Mouse (Mus musculus): ENCODE results near the gene Klhdc7b. TPM values are rescaled to one million over a fixed set of nuclear protein-coding genes. Genes with fewer than 3 reads are reported as not detected.

Gene Klhdc7b
- polyA plus RNA-seq, 1 experiment from 2014 or later = not detected

- Histone ChIP-seq H3K27ac (replicated peaks in 1 of 2; ENCODE audit: control insufficient read depth in 1 of 2, insufficient read depth in 1 of 2, low read depth in 2 of 2, low read length in 2 of 2) (no peak overlapping the region), H3K4me1 (ENCODE audit: control insufficient read depth in 2 of 2, insufficient read depth in 2 of 2, low read length in 2 of 2) (peaks cover under 1 to 6% of the 10 kb centered on the region in 2 experiments; a peak in 3 of 4 replicates)
- 85% methylated on average over 7 of the region's 7 CpGs for WGBS
Observed at GRCm38 (mm10) chr15:89363051-89363450, 21.7 kb upstream of the Klhdc7b start.

GRCm38 (mm10) chr15:89365141-89365551 is 19.6 kb upstream of the Klhdc7b start:
- no peak for ATAC-seq (ENCODE audit: insufficient number of reproducible peaks, insufficient read depth, low FRiP score, low read depth)
- no peak overlapping the region for H3K9ac ChIP-seq (ENCODE audit: low read length)
- no peaks in the 10 kb centered on the region for H3K4me1 ChIP-seq (ENCODE audit: control insufficient read depth in 2 of 2, insufficient read depth in 2 of 2, low read length in 2 of 2)
- no peaks in the 10 kb centered on the region for H3K27me3 ChIP-seq (ENCODE audit: control insufficient read depth, insufficient read depth, low read length)
- 88% methylated on average over 4 of the region's 4 CpGs for WGBS
- H3K4me2 ChIP-seq (ENCODE audit: low read length) = no peak overlapping the region
- peaks cover 100% of the 10 kb centered on the region for H3K36me3 ChIP-seq (ENCODE audit: control insufficient read depth, insufficient read depth, low read length)
- no peaks in the 10 kb centered on the region for H3K9me3 ChIP-seq (ENCODE audit: control insufficient read depth, low read length)
- H3K4me3 ChIP-seq (ENCODE audit: control insufficient read depth in 1 of 2, insufficient read depth in 1 of 2, low read depth in 1 of 2, low read length in 2 of 2) = no peak overlapping the region
- no peak overlapping the region for H3K27ac ChIP-seq (replicated peaks in 1 of 2; ENCODE audit: control insufficient read depth in 1 of 2, insufficient read depth in 1 of 2, low read depth in 2 of 2, low read length in 2 of 2)

More at GRCm38 (mm10) chr15:89363051-89363450, 21.7 kb upstream of the Klhdc7b start:
- H3K27me3 ChIP-seq (ENCODE audit: control insufficient read depth, insufficient read depth, low read length) = no peaks in the 10 kb centered on the region
- H3K36me3 ChIP-seq (ENCODE audit: control insufficient read depth, insufficient read depth, low read length) = peaks cover 83% of the 10 kb centered on the region
- H3K4me3 ChIP-seq (ENCODE audit: control insufficient read depth in 1 of 2, insufficient read depth in 1 of 2, low read depth in 1 of 2, low read length in 2 of 2) = no peak overlapping the region
- no peak overlapping the region for H3K4me2 ChIP-seq (ENCODE audit: low read length)
- H3K9me3 ChIP-seq (ENCODE audit: control insufficient read depth, low read length) = no peaks in the 10 kb centered on the region
- no peak overlapping the region for H3K9ac ChIP-seq (ENCODE audit: low read length)
- ATAC-seq (ENCODE audit: insufficient number of reproducible peaks, insufficient read depth, low FRiP score, low read depth) = no peak

- H3K9ac ChIP-seq (ENCODE audit: low read length) = no peak overlapping the region
- peaks cover 6 to 14% of the 10 kb centered on the region in 2 experiments; a peak in 3 of 4 replicates for H3K4me1 ChIP-seq (ENCODE audit: control insufficient read depth in 2 of 2, insufficient read depth in 2 of 2, low read length in 2 of 2)
- no peak for ATAC-seq (ENCODE audit: insufficient number of reproducible peaks, insufficient read depth, low FRiP score, low read depth)
- H3K4me3 ChIP-seq (ENCODE audit: control insufficient read depth in 1 of 2, insufficient read depth in 1 of 2, low read depth in 1 of 2, low read length in 2 of 2) = no peak overlapping the region
- H3K27ac ChIP-seq (replicated peaks in 1 of 2; ENCODE audit: control insufficient read depth in 1 of 2, insufficient read depth in 1 of 2, low read depth in 2 of 2, low read length in 2 of 2) = no peak overlapping the region
- peaks cover 58% of the 10 kb centered on the region for H3K36me3 ChIP-seq (ENCODE audit: control insufficient read depth, insufficient read depth, low read length)
- H3K27me3 ChIP-seq (ENCODE audit: control insufficient read depth, insufficient read depth, low read length) = peaks cover 12% of the 10 kb centered on the region
- H3K4me2 ChIP-seq (ENCODE audit: low read length) = no peak overlapping the region
- no peaks in the 10 kb centered on the region for H3K9me3 ChIP-seq (ENCODE audit: control insufficient read depth, low read length)
- 89% methylated on average over 13 of the region's 13 CpGs for WGBS
Observed at GRCm38 (mm10) chr15:89372068-89372467, 12.6 kb upstream of the Klhdc7b start.

GRCm38 (mm10) chr15:89372536-89372935 is 12.2 kb upstream of the Klhdc7b start:
- ATAC-seq (ENCODE audit: insufficient number of reproducible peaks, insufficient read depth, low FRiP score, low read depth) = no peak
- peak overlapping the region in 1 of 2 experiments; percentile 77; a peak in 2 of 4 replicates for H3K4me3 ChIP-seq (ENCODE audit: control insufficient read depth in 1 of 2, insufficient read depth in 1 of 2, low read depth in 1 of 2, low read length in 2 of 2)
- peaks cover 53% of the 10 kb centered on the region for H3K36me3 ChIP-seq (ENCODE audit: control insufficient read depth, insufficient read depth, low read length)
- peak overlapping the region; percentile 93 for H3K4me2 ChIP-seq (ENCODE audit: low read length)
- peak overlapping the region in 1 of 2 experiments; percentile 93; a peak in 1 of 4 replicates for H3K27ac ChIP-seq (replicated peaks in 1 of 2; ENCODE audit: control insufficient read depth in 1 of 2, insufficient read depth in 1 of 2, low read depth in 2 of 2, low read length in 2 of 2)
- WGBS = 80% methylated on average over 7 of the region's 7 CpGs
- H3K4me1 ChIP-seq (ENCODE audit: control insufficient read depth in 2 of 2, insufficient read depth in 2 of 2, low read length in 2 of 2) = peaks cover 9 to 14% of the 10 kb centered on the region in 2 experiments; a peak in 3 of 4 replicates
- H3K9ac ChIP-seq (ENCODE audit: low read length) = peak overlapping the region; percentile 84; the same call in 1 of the 2 replicates
- H3K27me3 ChIP-seq (ENCODE audit: control insufficient read depth, insufficient read depth, low read length) = peaks cover 17% of the 10 kb centered on the region
- H3K9me3 ChIP-seq (ENCODE audit: control insufficient read depth, low read length) = no peaks in the 10 kb centered on the region

- peaks cover 47% of the 10 kb centered on the region for H3K36me3 ChIP-seq (ENCODE audit: control insufficient read depth, insufficient read depth, low read length)
- H3K4me3 ChIP-seq (ENCODE audit: control insufficient read depth in 1 of 2, insufficient read depth in 1 of 2, low read depth in 1 of 2, low read length in 2 of 2) = peak overlapping the region; percentile 59 to 77
- no peaks in the 10 kb centered on the region for H3K9me3 ChIP-seq (ENCODE audit: control insufficient read depth, low read length)
- WGBS = 1% methylated on average over 35 of the region's 35 CpGs
- H3K4me2 ChIP-seq (ENCODE audit: low read length) = peak overlapping the region; percentile 93
- ATAC-seq (ENCODE audit: insufficient number of reproducible peaks, insufficient read depth, low FRiP score, low read depth) = peak; percentile 77
- H3K27me3 ChIP-seq (ENCODE audit: control insufficient read depth, insufficient read depth, low read length) = peaks cover 24% of the 10 kb centered on the region
- peak overlapping the region; percentile 84 for H3K9ac ChIP-seq (ENCODE audit: low read length)
- H3K27ac ChIP-seq (replicated peaks in 1 of 2; ENCODE audit: control insufficient read depth in 1 of 2, insufficient read depth in 1 of 2, low read depth in 2 of 2, low read length in 2 of 2) = peak overlapping the region; percentile 82 to 93
- H3K4me1 ChIP-seq (ENCODE audit: control insufficient read depth in 2 of 2, insufficient read depth in 2 of 2, low read length in 2 of 2) = peaks cover 10 to 14% of the 10 kb centered on the region in 2 experiments; a peak in 3 of 4 replicates
Observed at GRCm38 (mm10) chr15:89373027-89373761, 11.5 kb upstream of the Klhdc7b start.

DNA sequence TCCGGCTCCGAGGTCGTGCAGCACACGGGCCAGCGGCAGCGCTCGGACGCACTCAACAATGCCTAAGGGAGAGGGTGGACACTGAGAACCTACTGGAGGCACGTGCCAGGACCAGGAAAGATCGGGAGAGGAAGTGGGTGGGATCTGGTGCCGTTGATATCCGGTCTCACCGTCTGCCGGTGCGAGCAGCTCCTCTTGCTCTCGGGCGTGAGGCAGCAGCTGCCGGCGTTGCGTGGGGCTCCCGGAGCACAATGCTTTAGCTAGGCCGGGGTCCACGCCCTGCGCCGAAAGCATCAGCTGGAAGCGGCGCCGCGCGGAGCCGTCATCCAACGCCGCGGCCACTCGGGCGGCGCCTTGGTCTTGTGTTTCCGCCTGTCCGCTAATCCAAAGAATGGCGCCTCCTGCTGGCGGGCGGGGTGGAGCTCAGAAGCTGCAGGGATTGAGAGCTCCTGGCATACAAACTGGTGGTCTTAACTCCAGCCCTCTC is 10.9 kb upstream of the Klhdc7b start, which contains the start of gene Sco2:
Sco2 (minus strand) TSS at position 85 of the 487 bp plus-strand sequence.
- peak within 1 kb of the TSS; percentile 93 for H3K4me2 ChIP-seq (ENCODE audit: low read length)
- ATAC-seq (ENCODE audit: insufficient number of reproducible peaks, insufficient read depth, low FRiP score, low read depth) = peak; percentile 71
- peaks cover 41% of the 10 kb centered on the region for H3K36me3 ChIP-seq (ENCODE audit: control insufficient read depth, insufficient read depth, low read length)
- H3K27me3 ChIP-seq (ENCODE audit: control insufficient read depth, insufficient read depth, low read length) = peaks cover 30% of the 10 kb centered on the region
- peak within 1 kb of the TSS; percentile 84 for H3K9ac ChIP-seq (ENCODE audit: low read length)
- H3K27ac ChIP-seq (replicated peaks in 1 of 2; ENCODE audit: control insufficient read depth in 1 of 2, insufficient read depth in 1 of 2, low read depth in 2 of 2, low read length in 2 of 2) = peak within 1 kb of the TSS; percentile 82 to 93
- H3K9me3 ChIP-seq (ENCODE audit: control insufficient read depth, low read length) = no peaks in the 10 kb centered on the region
- peaks cover 16 to 20% of the 10 kb centered on the region in 2 experiments; a peak in 3 of 4 replicates for H3K4me1 ChIP-seq (ENCODE audit: control insufficient read depth in 2 of 2, insufficient read depth in 2 of 2, low read length in 2 of 2)
- 0% methylated on average over 39 of the region's 42 CpGs for WGBS
- H3K4me3 ChIP-seq (ENCODE audit: control insufficient read depth in 1 of 2, insufficient read depth in 1 of 2, low read depth in 1 of 2, low read length in 2 of 2) = peak within 1 kb of the TSS; percentile 59 to 77

DNA sequence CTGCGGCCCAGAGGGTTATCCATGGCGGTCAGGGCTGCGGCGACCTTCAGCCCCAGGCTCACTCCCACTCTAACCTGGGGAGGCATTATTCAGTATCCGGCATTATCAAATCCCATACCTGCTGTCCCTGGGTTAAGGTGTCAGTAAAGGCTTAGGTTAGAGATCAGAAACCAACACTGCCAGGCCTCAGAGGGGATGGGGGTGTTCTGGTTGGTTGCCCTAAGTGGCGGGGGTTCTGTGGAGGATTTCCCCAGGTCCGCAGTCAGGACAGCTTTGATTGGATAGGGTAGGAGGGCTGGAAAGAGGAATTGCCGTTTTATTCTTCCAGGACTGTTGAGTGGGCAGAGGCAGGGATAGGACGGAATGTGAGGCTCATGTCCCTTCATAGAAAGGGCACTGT is 10.4 kb upstream of the Klhdc7b start:
- ATAC-seq (ENCODE audit: insufficient number of reproducible peaks, insufficient read depth, low FRiP score, low read depth) = no peak
- peaks cover 35% of the 10 kb centered on the region for H3K27me3 ChIP-seq (ENCODE audit: control insufficient read depth, insufficient read depth, low read length)
- H3K9me3 ChIP-seq (ENCODE audit: control insufficient read depth, low read length) = no peaks in the 10 kb centered on the region
- 43% methylated on average over 9 of the region's 9 CpGs for WGBS
- peak overlapping the region; percentile 59 to 77 for H3K4me3 ChIP-seq (ENCODE audit: control insufficient read depth in 1 of 2, insufficient read depth in 1 of 2, low read depth in 1 of 2, low read length in 2 of 2)
- peaks cover 21 to 24% of the 10 kb centered on the region in 2 experiments for H3K4me1 ChIP-seq (ENCODE audit: control insufficient read depth in 2 of 2, insufficient read depth in 2 of 2, low read length in 2 of 2)
- peaks cover 35% of the 10 kb centered on the region for H3K36me3 ChIP-seq (ENCODE audit: control insufficient read depth, insufficient read depth, low read length)
- H3K4me2 ChIP-seq (ENCODE audit: low read length) = peak overlapping the region; percentile 93
- H3K27ac ChIP-seq (replicated peaks in 1 of 2; ENCODE audit: control insufficient read depth in 1 of 2, insufficient read depth in 1 of 2, low read depth in 2 of 2, low read length in 2 of 2) = peak overlapping the region; percentile 18 to 93; a peak in 3 of 4 replicates
- H3K9ac ChIP-seq (ENCODE audit: low read length) = peak overlapping the region; percentile 84
